Mouse (Mus musculus): Measurements from ENCODE around the gene St6gal1. TPM values are rescaled to one million over a fixed set of nuclear protein-coding genes. Genes with fewer than 3 reads are reported as not detected.
A peak's percentile ranks its signal among the peaks of the same experiment; 100 is the strongest.

Gene St6gal1
- total RNA-seq, 2 experiments from 2014 or later = 19.1 to 23.2 TPM

GRCm38 (mm10) chr16:23270913-23271253 lies 46.3 kb downstream of the St6gal1 start:
- intact Hi-C loops (cut with DNase I) = no loop called here
- no peak for DNase-seq

- intact Hi-C loops (cut with DNase I) = no loop called here
- no peak for DNase-seq
These were observed 47.4 kb downstream of the St6gal1 start for GRCm38 (mm10) chr16:23271746-23272520.

GRCm38 (mm10) chr16:23272521-23273230 lies 48.1 kb downstream of the St6gal1 start:
- no peak for DNase-seq
- intact Hi-C loops (cut with DNase I) = no loop called here

- no peak for DNase-seq
- intact Hi-C loops (cut with DNase I) = no loop called here
These were observed 49.5 kb downstream of the St6gal1 start for GRCm38 (mm10) chr16:23274005-23274404.

- intact Hi-C loops (cut with DNase I) = no loop called here
- DNase-seq = no peak
These were observed 50.2 kb downstream of the St6gal1 start for GRCm38 (mm10) chr16:23274606-23275310.

- DNase-seq = no peak
- intact Hi-C loops (cut with DNase I) = no loop called here
These were observed 51.1 kb downstream of the St6gal1 start for GRCm38 (mm10) chr16:23275661-23276060.

- intact Hi-C loops (cut with DNase I) = no loop called here
- DNase-seq = no peak
These were observed 55.6 kb downstream of the St6gal1 start for GRCm38 (mm10) chr16:23279879-23280741.

- intact Hi-C loops (cut with DNase I) = no loop called here
- DNase-seq = no peak
These were observed 56.2 kb downstream of the St6gal1 start for GRCm38 (mm10) chr16:23280742-23281090.

- DNase-seq = no peak
- intact Hi-C loops (cut with DNase I) = no loop called here
These were observed 57.7 kb downstream of the St6gal1 start for GRCm38 (mm10) chr16:23282241-23282640.

GRCm38 (mm10) chr16:23282941-23283340 lies 58.4 kb downstream of the St6gal1 start:
- no peak for DNase-seq
- intact Hi-C loops (cut with DNase I) = no loop called here

- no peak for DNase-seq
- intact Hi-C loops (cut with DNase I) = no loop called here
These were observed 59.1 kb downstream of the St6gal1 start for GRCm38 (mm10) chr16:23283677-23284076.

- DNase-seq = no peak
- intact Hi-C loops (cut with DNase I) = no loop called here
These were observed 60.2 kb downstream of the St6gal1 start for GRCm38 (mm10) chr16:23284470-23285394.

- intact Hi-C loops (cut with DNase I) = no loop called here
- peak; percentile 76 for DNase-seq
These were observed 62.0 kb downstream of the St6gal1 start for GRCm38 (mm10) chr16:23286380-23287097.

GRCm38 (mm10) chr16:23287312-23288040 lies 62.9 kb downstream of the St6gal1 start:
- DNase-seq = no peak
- intact Hi-C loops (cut with DNase I) = no loop called here

GRCm38 (mm10) chr16:23288103-23288502 lies 63.6 kb downstream of the St6gal1 start:
- intact Hi-C loops (cut with DNase I) = no loop called here
- no peak for DNase-seq

- DNase-seq = no peak
- intact Hi-C loops (cut with DNase I) = no loop called here
These were observed 64.9 kb downstream of the St6gal1 start for GRCm38 (mm10) chr16:23289424-23289823.

GRCm38 (mm10) chr16:23290171-23290570 lies 65.6 kb downstream of the St6gal1 start:
- intact Hi-C loops (cut with DNase I) = no loop called here
- no peak for DNase-seq

- DNase-seq = peak; percentile 54
- intact Hi-C loops (cut with DNase I) = no loop called here
These were observed 67.0 kb downstream of the St6gal1 start for GRCm38 (mm10) chr16:23291521-23291920.

Data from left cerebral cortex, postnatal 4 days (tissue).